Mouse (Mus musculus) lung, embryonic 15.5 days (tissue): Measurements from ENCODE around the gene Wdr70. TPM values are rescaled to one million over a fixed set of nuclear protein-coding genes. Genes with fewer than 3 reads are reported as not detected.

Experiments
- ATAC-seq: fragments of 200-750 bp; cut with Nextera tagmentation; 2 replicates; pipeline ENCODE4 v1.8.0; 2017; ENCODE audit warnings: moderate number of reproducible peaks, borderline replicate concordance; ENCODE audit not compliant: low FRiP score, low TSS enrichment; ENCODE audit errors: extremely low read depth
- H3K27ac ChIP-seq: fragments of 300-500 bp; sonication (generic); 2 replicates; pipeline ENCODE4 v1.5.1; 2015; ENCODE audit warnings: moderate library complexity, mild to moderate bottlenecking, inconsistent platforms
- H3K27me3 ChIP-seq: fragments of 300-500 bp; sonication (generic); 2 replicates; pipeline ENCODE4 v1.6.1; 2015; ENCODE audit warnings: inconsistent platforms
- H3K36me3 ChIP-seq: fragments of 300-500 bp; sonication (generic); 2 replicates; pipeline ENCODE4 v1.6.1; 2015; ENCODE audit warnings: inconsistent platforms
- H3K4me1 ChIP-seq: fragments of 300-500 bp; sonication (generic); 2 replicates; pipeline ENCODE4 v1.6.1; 2015; ENCODE audit warnings: inconsistent platforms
- H3K4me2 ChIP-seq: fragments of 300-500 bp; sonication (generic); 2 replicates; pipeline ENCODE4 v1.6.1; 2015; ENCODE audit warnings: inconsistent platforms, mild to moderate bottlenecking, moderate library complexity
- H3K4me3 ChIP-seq: fragments of 300-500 bp; sonication (generic); 2 replicates; pipeline ENCODE4 v1.5.1; 2015; ENCODE audit warnings: mild to moderate bottlenecking, inconsistent platforms
- H3K9ac ChIP-seq: fragments of 300-500 bp; sonication (generic); 2 replicates; pipeline ENCODE4 v1.6.1; 2015; ENCODE audit warnings: inconsistent platforms
- H3K9me3 ChIP-seq: fragments of 300-500 bp; sonication (generic); 2 replicates; pipeline ENCODE4 v1.6.1; 2016; ENCODE audit warnings: inconsistent platforms
- WGBS: fragments of 180-500 bp; shearing (Covaris S2); methylation state at CpG from one replicate; pipeline ENCODE4 v1.1.7; 2015; 5-methylcytosine and 5-hydroxymethylcytosine counted together
- polyA plus RNA-seq: library from polyadenylated mRNA; unstranded; fragments of >200 nt; fragmentation: Nextera tagmentation; extraction: Ambion mirVana; gene quantifications from 2 replicates; pipeline ENCODE4 v1.2.1, GENCODE M21; 2015

Gene Wdr70
- polyA plus RNA-seq, 1 experiment from 2014 or later: 54.1 TPM

- no peaks in the 10 kb centered on the region for H3K27me3 ChIP-seq
- H3K27ac ChIP-seq: no peak overlapping the region
- H3K9me3 ChIP-seq: no peaks in the 10 kb centered on the region
- H3K4me2 ChIP-seq: no peak overlapping the region
- H3K4me3 ChIP-seq: no peak overlapping the region
- ATAC-seq: no peak
- H3K36me3 ChIP-seq: no peaks in the 10 kb centered on the region; the same call in 1 of the 2 replicates
- no peak overlapping the region for H3K9ac ChIP-seq
- H3K4me1 ChIP-seq: no peaks in the 10 kb centered on the region
- WGBS: 81% methylated on average over 8 of the region's 8 CpGs
Observed at GRCm38 (mm10) chr15:7974368-7974767, 124.6 kb downstream of the Wdr70 start.

GRCm38 (mm10) chr15:7972528-7972927 lies 126.5 kb downstream of the Wdr70 start:
- Histone ChIP-seq H3K4me2 (no peak overlapping the region), H3K4me3 (no peak overlapping the region), H3K9ac (no peak overlapping the region), H3K27ac (no peak overlapping the region), H3K36me3 (no peaks in the 10 kb centered on the region; the same call in 1 of the 2 replicates), H3K4me1 (no peaks in the 10 kb centered on the region), H3K9me3 (no peaks in the 10 kb centered on the region), H3K27me3 (no peaks in the 10 kb centered on the region)
- WGBS: 92% methylated on average over 5 of the region's 5 CpGs
- ATAC-seq: no peak

GRCm38 (mm10) chr15:7962786-7963185 lies 136.2 kb downstream of the Wdr70 start:
- WGBS: 79% methylated on average over 6 of the region's 6 CpGs
- Histone ChIP-seq H3K27me3 (no peaks in the 10 kb centered on the region), H3K4me3 (no peak overlapping the region), H3K27ac (no peak overlapping the region), H3K9me3 (no peaks in the 10 kb centered on the region), H3K9ac (no peak overlapping the region), H3K36me3 (no peaks in the 10 kb centered on the region), H3K4me2 (no peak overlapping the region), H3K4me1 (no peaks in the 10 kb centered on the region)
- ATAC-seq: no peak

GRCm38 (mm10) chr15:7961489-7961888 lies 137.5 kb downstream of the Wdr70 start:
- H3K9me3 ChIP-seq: no peaks in the 10 kb centered on the region
- 26% methylated on average over 2 of the region's 2 CpGs for WGBS
- ATAC-seq: no peak
- H3K4me1 ChIP-seq: no peaks in the 10 kb centered on the region
- no peak overlapping the region for H3K4me2 ChIP-seq
- H3K36me3 ChIP-seq: no peaks in the 10 kb centered on the region
- H3K27ac ChIP-seq: no peak overlapping the region
- H3K27me3 ChIP-seq: no peaks in the 10 kb centered on the region
- no peak overlapping the region for H3K4me3 ChIP-seq
- no peak overlapping the region for H3K9ac ChIP-seq

- H3K4me1 ChIP-seq: no peaks in the 10 kb centered on the region
- H3K9me3 ChIP-seq: no peaks in the 10 kb centered on the region
- H3K9ac ChIP-seq: no peak overlapping the region
- WGBS: 76% methylated on average over 1 of the region's 1 CpGs
- no peak for ATAC-seq
- H3K4me2 ChIP-seq: no peak overlapping the region
- H3K36me3 ChIP-seq: no peaks in the 10 kb centered on the region
- no peaks in the 10 kb centered on the region for H3K27me3 ChIP-seq
- no peak overlapping the region for H3K27ac ChIP-seq
- no peak overlapping the region for H3K4me3 ChIP-seq
Observed at GRCm38 (mm10) chr15:7956899-7957298, 142.1 kb downstream of the Wdr70 start.

GRCm38 (mm10) chr15:7950561-7950960 lies 148.4 kb downstream of the Wdr70 start:
- H3K27ac ChIP-seq: no peak overlapping the region
- H3K4me2 ChIP-seq: no peak overlapping the region
- no peak overlapping the region for H3K4me3 ChIP-seq
- no peaks in the 10 kb centered on the region for H3K4me1 ChIP-seq
- no peak for ATAC-seq
- no peak overlapping the region for H3K9ac ChIP-seq
- no peaks in the 10 kb centered on the region for H3K27me3 ChIP-seq
- 85% methylated on average over 7 of the region's 7 CpGs for WGBS
- no peaks in the 10 kb centered on the region for H3K36me3 ChIP-seq
- H3K9me3 ChIP-seq: no peaks in the 10 kb centered on the region

- no peak overlapping the region for H3K4me3 ChIP-seq
- H3K36me3 ChIP-seq: no peaks in the 10 kb centered on the region
- no peaks in the 10 kb centered on the region for H3K27me3 ChIP-seq
- H3K4me1 ChIP-seq: no peaks in the 10 kb centered on the region
- H3K9ac ChIP-seq: no peak overlapping the region
- ATAC-seq: no peak
- no peaks in the 10 kb centered on the region for H3K9me3 ChIP-seq
- H3K27ac ChIP-seq: no peak overlapping the region
- 43% methylated on average over 3 of the region's 3 CpGs for WGBS
- H3K4me2 ChIP-seq: no peak overlapping the region
Observed at GRCm38 (mm10) chr15:7941690-7942089, 157.3 kb downstream of the Wdr70 start.

- H3K27me3 ChIP-seq: no peaks in the 10 kb centered on the region
- no peaks in the 10 kb centered on the region for H3K9me3 ChIP-seq
- no peak overlapping the region for H3K9ac ChIP-seq
- ATAC-seq: no peak
- peaks cover 15% of the 10 kb centered on the region for H3K4me1 ChIP-seq
- no peak overlapping the region for H3K4me2 ChIP-seq
- H3K4me3 ChIP-seq: no peak overlapping the region
- H3K27ac ChIP-seq: no peak overlapping the region
- WGBS: 46% methylated on average over 7 of the region's 7 CpGs
- H3K36me3 ChIP-seq: no peaks in the 10 kb centered on the region
Observed at GRCm38 (mm10) chr15:7935571-7936165, 163.3 kb downstream of the Wdr70 start.

- peaks cover 15% of the 10 kb centered on the region for H3K4me1 ChIP-seq
- no peaks in the 10 kb centered on the region for H3K36me3 ChIP-seq
- H3K9me3 ChIP-seq: no peaks in the 10 kb centered on the region
- no peak overlapping the region for H3K9ac ChIP-seq
- peak; percentile 52; the same call in 1 of the 2 replicates for ATAC-seq
- peak overlapping the region; percentile 49 for H3K4me2 ChIP-seq
- H3K4me3 ChIP-seq: no peak overlapping the region
- WGBS: 13% methylated on average over 4 of the region's 4 CpGs
- H3K27me3 ChIP-seq: no peaks in the 10 kb centered on the region
- H3K27ac ChIP-seq: no peak overlapping the region
Observed at GRCm38 (mm10) chr15:7934580-7934979, 164.4 kb downstream of the Wdr70 start.

- Histone ChIP-seq H3K9me3 (no peaks in the 10 kb centered on the region), H3K4me2 (peak overlapping the region; percentile 49), H3K36me3 (no peaks in the 10 kb centered on the region), H3K4me1 (peaks cover 15% of the 10 kb centered on the region), H3K9ac (no peak overlapping the region), H3K27ac (no peak overlapping the region), H3K4me3 (no peak overlapping the region), H3K27me3 (no peaks in the 10 kb centered on the region)
- 24% methylated on average over 16 of the region's 16 CpGs for WGBS
- peak; percentile 57; the same call in 1 of the 2 replicates for ATAC-seq
Observed at GRCm38 (mm10) chr15:7934105-7934504, 164.9 kb downstream of the Wdr70 start.

GRCm38 (mm10) chr15:7931605-7932008 lies 167.4 kb downstream of the Wdr70 start:
- Histone ChIP-seq H3K4me1 (peaks cover 15% of the 10 kb centered on the region), H3K27ac (no peak overlapping the region), H3K36me3 (no peaks in the 10 kb centered on the region), H3K9me3 (no peaks in the 10 kb centered on the region), H3K4me2 (no peak overlapping the region), H3K4me3 (no peak overlapping the region), H3K27me3 (no peaks in the 10 kb centered on the region), H3K9ac (no peak overlapping the region)
- WGBS: 49% methylated on average over 8 of the region's 8 CpGs
- ATAC-seq: peak; percentile 85; the same call in 1 of the 2 replicates

GRCm38 (mm10) chr15:7925382-7925781 lies 173.6 kb downstream of the Wdr70 start:
- no peak overlapping the region for H3K4me2 ChIP-seq
- WGBS: 87% methylated on average over 4 of the region's 4 CpGs

GRCm38 (mm10) chr15:7923281-7923680 lies 175.7 kb downstream of the Wdr70 start:
- Histone ChIP-seq H3K4me1 (no peaks in the 10 kb centered on the region), H3K4me3 (no peak overlapping the region), H3K27ac (no peak overlapping the region), H3K36me3 (no peaks in the 10 kb centered on the region), H3K27me3 (no peaks in the 10 kb centered on the region), H3K4me2 (no peak overlapping the region), H3K9me3 (no peaks in the 10 kb centered on the region), H3K9ac (no peak overlapping the region)
- ATAC-seq: no peak
- WGBS: 82% methylated on average over 4 of the region's 4 CpGs

More at GRCm38 (mm10) chr15:7925382-7925781, 173.6 kb downstream of the Wdr70 start:
- Histone ChIP-seq H3K27ac (no peak overlapping the region), H3K9me3 (no peaks in the 10 kb centered on the region), H3K4me1 (no peaks in the 10 kb centered on the region), H3K27me3 (no peaks in the 10 kb centered on the region), H3K36me3 (no peaks in the 10 kb centered on the region), H3K9ac (no peak overlapping the region), H3K4me3 (no peak overlapping the region)
- no peak for ATAC-seq
